Mouse (Mus musculus): ENCODE data around the gene Vwa2.

Vwa2 gene

GRCm38 (mm10) chr19:56908472-56909270 lies 34.6 kb downstream of the Vwa2 start:
- in situ Hi-C loops (cut with MboI): no loop called here

GRCm38 (mm10) chr19:56910561-56910960 lies 36.5 kb downstream of the Vwa2 start:
- in situ Hi-C loops (cut with MboI): no loop called here

- in situ Hi-C loops (cut with MboI): no loop called here
Measured at GRCm38 (mm10) chr19:56913761-56914160, 39.7 kb downstream of the Vwa2 start.

GRCm38 (mm10) chr19:56914658-56915057 lies 40.6 kb downstream of the Vwa2 start:
- in situ Hi-C loops (cut with MboI): no loop called here

- in situ Hi-C loops (cut with MboI): no loop called here
Measured at GRCm38 (mm10) chr19:56915084-56915483, 41.0 kb downstream of the Vwa2 start.

GRCm38 (mm10) chr19:56919628-56920027 lies 45.6 kb downstream of the Vwa2 start:
- in situ Hi-C loops (cut with MboI): no loop called here

GRCm38 (mm10) chr19:56920232-56920631 lies 46.2 kb downstream of the Vwa2 start:
- in situ Hi-C loops (cut with MboI): no loop called here

- in situ Hi-C loops (cut with MboI): no loop called here
Measured at GRCm38 (mm10) chr19:56921744-56922143, 47.7 kb downstream of the Vwa2 start.

GRCm38 (mm10) chr19:56929392-56929791 lies 55.3 kb downstream of the Vwa2 start:
- in situ Hi-C loops (cut with MboI): no loop called here

GRCm38 (mm10) chr19:56930029-56930428 lies 56.0 kb downstream of the Vwa2 start:
- in situ Hi-C loops (cut with MboI): no loop called here

- in situ Hi-C loops (cut with MboI): no loop called here
Measured at GRCm38 (mm10) chr19:56933800-56934199, 59.8 kb downstream of the Vwa2 start.

GRCm38 (mm10) chr19:56935111-56935510 lies 61.1 kb downstream of the Vwa2 start:
- in situ Hi-C loops (cut with MboI): no loop called here

- in situ Hi-C loops (cut with MboI): no loop called here
Measured at GRCm38 (mm10) chr19:56935777-56936176, 61.7 kb downstream of the Vwa2 start.

- in situ Hi-C loops (cut with MboI): no loop called here
Measured at GRCm38 (mm10) chr19:56936253-56936652, 62.2 kb downstream of the Vwa2 start.

GRCm38 (mm10) chr19:56937911-56938310 lies 63.9 kb downstream of the Vwa2 start:
- in situ Hi-C loops (cut with MboI): no loop called here

GRCm38 (mm10) chr19:56939826-56940225 lies 65.8 kb downstream of the Vwa2 start:
- in situ Hi-C loops (cut with MboI): no loop called here

- in situ Hi-C loops (cut with MboI): no loop called here
Measured at GRCm38 (mm10) chr19:56940507-56940906, 66.5 kb downstream of the Vwa2 start.

- in situ Hi-C loops (cut with MboI): no loop called here
Measured at GRCm38 (mm10) chr19:56942216-56942615, 68.2 kb downstream of the Vwa2 start.

- in situ Hi-C loops (cut with MboI): no loop called here
Measured at GRCm38 (mm10) chr19:56944211-56944610, 70.2 kb downstream of the Vwa2 start.

GRCm38 (mm10) chr19:56944826-56945225 lies 70.8 kb downstream of the Vwa2 start:
- in situ Hi-C loops (cut with MboI): no loop called here

GRCm38 (mm10) chr19:56945621-56946020 lies 71.6 kb downstream of the Vwa2 start:
- in situ Hi-C loops (cut with MboI): no loop called here

GRCm38 (mm10) chr19:56946277-56946676 lies 72.2 kb downstream of the Vwa2 start:
- in situ Hi-C loops (cut with MboI): no loop called here

GRCm38 (mm10) chr19:56946727-56947126 lies 72.7 kb downstream of the Vwa2 start:
- in situ Hi-C loops (cut with MboI): no loop called here
